Mouse (Mus musculus) spleen, postnatal 36 days (tissue): ENCODE data around the gene Gm10638.

Source experiments
- DNase-seq, 2 experiments: peaks; one replicate each; pipeline ENCODE4 v3.0.0; 2022; ENCODE audit warnings: low spot score in 2 of 2, mixed read lengths in 1 of 2

The Gm10638 gene

GRCm38 (mm10) chr8:86735446-86736111, 9.9 kb upstream of the Gm10638 start:
- no peak for DNase-seq

- DNase-seq = no peak
Measured at GRCm38 (mm10) chr8:86740899-86741298, 4.6 kb upstream of the Gm10638 start.

DNA sequence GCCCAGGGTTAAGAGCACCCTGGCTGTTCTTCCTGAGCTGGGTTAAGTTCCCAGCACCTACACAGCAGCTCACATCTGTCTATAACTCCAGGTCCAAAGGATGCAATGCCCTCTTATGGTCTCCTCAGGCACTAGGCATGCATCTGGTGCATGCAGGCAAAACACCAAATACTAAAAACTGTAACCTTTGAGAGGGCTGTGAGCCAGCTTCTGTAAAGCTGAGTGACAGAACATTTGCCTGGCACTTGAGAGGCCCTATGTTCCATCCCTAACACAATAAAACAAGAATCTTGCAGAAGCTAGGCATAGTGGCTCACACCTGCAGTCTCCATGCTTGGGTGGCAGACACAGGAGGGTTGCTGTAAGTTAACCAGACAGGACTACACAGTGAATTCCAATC, 3.9 kb upstream of the Gm10638 start:
- no peak for DNase-seq

DNA sequence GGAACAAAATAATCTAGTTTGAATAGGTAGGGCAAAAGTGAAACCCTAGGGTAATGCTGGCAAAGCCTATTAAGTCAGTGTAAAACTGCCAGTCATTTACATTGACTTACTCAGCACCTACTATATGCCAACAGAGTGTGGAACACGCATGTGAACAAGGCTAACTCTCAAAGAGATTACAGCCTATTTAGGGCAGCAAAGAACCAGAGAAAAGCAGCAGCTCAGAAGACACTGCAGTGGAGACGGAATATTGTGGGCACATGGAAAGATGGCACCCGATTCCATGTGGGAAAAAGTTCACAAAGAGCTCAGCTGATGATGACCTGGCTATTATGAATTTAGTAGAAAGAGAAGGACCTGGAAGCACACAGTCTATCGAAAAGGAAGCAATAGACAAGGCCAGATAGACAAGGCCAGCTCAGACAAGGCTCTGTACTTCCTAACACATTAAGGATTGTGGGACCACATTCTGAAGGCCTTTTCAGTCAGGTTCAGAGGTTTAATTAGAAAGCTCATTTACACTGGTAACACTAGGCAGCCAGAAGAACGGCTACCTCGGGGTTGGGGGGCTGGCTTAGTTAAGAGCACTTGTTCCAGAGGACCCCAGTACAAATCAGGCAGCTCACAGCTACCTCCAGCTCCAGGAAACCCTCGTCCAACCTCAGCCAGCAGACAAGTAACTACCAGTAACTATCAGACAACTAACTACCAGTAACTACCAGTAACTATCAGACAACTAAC, 2.7 kb upstream of the Gm10638 start:
- no peak for DNase-seq

- no peak for DNase-seq
Measured at GRCm38 (mm10) chr8:86744313-86745220, 932 bp upstream of the Gm10638 start.

DNA sequence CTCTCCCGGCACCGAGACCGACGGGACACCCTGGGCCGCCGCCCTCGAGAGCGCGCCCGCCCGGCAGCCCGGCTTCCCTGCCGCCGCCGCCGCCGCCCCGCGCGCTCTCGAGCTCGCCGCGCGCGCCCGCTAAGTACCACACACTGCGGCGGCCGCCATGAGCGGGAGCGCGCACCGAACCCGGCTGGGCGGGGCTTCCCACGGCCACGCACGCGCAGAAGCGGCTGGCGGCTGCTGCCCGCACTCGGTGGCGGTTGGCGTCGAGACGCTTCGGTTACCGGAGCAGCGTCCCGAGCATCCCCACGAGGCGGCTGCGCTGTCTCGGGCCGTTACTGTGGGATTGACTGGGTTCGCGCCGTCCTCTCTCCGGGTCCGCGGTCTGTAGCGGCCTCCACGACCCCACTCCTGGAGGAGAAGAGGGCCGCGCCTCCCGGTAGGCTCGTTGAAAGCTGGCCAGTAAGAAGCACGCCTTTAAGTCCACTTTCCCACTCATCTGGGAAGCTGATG, 489 bp downstream of the Gm10638 start:
- DNase-seq = peak; percentile 92

DNA sequence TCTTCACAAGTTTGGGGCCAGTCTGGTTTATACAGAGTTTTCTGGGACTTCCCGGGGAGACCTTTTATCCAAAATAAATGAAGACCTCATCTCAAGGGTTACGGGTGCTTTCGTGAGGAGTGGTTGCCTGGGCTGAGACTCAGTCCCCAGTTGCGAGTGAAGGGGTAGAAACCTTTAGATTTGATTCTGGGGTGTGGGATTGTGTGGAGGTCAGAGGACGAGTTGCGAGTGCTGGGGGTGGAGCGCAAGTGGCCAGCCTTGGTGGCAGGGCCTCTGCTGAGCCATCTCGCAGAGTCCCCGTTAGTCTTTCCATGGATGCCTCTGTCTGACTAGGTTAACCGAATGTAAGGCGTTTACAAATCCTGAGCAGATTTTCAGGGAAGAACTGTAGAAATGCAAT, 1.0 kb downstream of the Gm10638 start:
- no peak for DNase-seq

- no peak for DNase-seq
Measured at GRCm38 (mm10) chr8:86749842-86750241, 4.3 kb downstream of the Gm10638 start.

DNA sequence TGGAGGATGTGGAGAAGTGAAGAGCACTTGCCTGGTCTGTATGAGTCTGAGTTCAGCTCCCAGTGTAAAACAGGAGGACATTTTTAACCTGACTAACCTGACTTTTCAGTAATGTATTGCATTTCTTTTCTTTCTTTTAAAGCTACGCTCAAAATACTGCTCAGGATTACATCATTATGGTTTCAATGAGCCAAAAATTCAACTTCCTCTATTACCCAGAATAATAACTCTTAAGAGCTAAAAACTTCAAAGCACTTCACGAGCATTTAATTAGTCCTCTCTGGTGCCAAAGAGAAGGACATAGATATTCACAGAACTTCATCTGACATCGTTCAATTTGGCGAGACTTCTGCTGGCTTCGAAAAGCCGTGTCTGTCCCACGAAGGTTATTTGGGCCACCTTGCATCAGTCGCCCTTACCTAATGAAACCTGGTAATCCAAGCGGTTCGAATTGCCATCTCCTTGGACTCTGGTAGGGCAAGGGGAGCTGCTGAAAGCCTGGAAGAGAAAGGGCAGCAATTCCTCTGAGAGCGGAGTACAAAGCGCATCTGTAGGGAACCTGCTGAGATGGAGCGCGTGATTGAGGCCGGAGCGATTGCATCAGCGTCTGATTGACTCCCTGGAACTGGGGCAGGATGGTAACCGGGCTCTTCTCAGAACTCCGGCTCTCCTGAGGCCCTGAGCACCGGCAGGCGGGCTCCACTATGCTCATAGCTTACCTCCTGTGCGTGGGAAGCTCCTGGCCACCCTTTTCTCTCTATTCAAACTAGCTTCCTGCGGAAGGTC, 11.6 kb downstream of the Gm10638 start:
- DNase-seq = peak in 1 of 2 experiments; percentile 10

GRCm38 (mm10) chr8:86758651-86759050, 13.2 kb downstream of the Gm10638 start:
- no peak for DNase-seq

DNA sequence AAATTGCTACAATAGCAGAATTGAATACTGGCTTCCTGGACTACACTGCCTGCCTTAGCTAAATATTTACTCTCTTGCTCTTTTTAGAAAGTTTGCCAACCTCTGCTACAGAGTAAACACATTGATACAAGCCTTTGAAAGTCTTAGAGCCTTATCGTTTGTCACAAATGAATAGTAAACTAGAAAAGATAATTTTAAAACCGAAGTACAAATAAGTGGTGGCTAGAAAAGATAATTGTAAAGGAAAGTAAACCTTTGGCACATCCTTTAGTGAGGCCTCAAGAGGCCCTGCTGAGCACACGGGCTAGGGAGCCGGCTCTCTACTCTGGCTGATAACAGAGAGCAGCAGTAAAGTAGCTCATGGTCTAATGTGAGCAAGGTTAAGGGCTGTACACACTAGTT, 13.6 kb downstream of the Gm10638 start:
- no peak for DNase-seq

DNA sequence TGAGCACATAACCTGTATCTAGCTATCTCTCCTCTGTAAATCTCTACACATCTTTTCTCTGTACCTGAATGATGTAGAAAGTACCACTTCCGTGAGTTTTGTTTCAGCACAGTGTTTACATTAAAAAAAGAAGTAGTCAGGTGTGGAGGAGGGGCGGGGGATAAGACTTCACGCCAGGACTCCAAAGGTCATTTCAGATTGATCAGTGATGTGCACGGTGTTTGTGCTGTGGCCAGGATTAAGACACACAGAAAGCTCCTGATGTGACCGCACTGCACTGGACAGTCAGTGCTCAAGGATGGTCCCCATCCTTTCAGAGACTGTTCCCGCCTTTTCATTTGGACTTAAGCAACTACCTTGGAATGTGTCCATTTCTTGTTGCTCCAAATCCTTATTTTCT, 15.2 kb downstream of the Gm10638 start:
- no peak for DNase-seq

DNA sequence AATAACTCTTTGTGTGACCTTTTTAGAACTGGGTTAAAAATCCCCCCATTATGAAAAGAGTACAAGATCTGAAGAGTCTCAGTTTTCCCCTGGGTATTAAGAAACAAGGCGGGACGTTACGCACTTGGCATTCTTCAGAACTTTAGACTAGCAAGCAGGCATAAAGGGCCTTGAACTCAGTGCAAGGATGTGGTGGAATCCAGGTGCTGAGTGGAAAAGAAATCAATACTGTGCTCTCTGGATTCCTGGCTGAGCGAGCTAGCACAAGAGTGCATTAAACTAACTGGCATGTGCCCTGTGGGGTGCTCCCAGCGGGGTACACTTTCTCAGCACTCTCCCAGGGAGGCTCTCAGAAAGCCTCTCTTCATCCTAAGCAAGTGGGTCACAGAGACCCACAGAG, 17.3 kb downstream of the Gm10638 start:
- no peak for DNase-seq

DNA sequence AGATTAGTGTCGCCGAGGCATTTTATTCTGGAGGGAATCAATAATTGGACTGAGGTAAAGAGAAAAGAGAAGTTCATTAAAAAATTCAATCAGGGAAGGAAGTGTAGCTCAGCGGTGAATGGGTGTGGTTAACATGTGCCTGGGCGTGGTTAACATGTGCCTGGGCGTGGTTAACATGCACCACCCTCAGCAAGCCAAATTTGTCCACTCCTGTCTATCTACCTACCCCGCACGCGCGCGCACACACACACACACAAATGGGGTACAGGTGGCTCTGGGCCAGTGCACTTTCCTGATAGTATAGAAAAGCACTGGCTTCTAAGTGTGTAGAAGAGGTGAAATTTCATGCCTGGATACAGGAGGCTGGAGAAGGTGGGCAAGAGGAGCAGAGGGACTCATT, 19.7 kb downstream of the Gm10638 start:
- peak; percentile 21 to 37 for DNase-seq

DNA sequence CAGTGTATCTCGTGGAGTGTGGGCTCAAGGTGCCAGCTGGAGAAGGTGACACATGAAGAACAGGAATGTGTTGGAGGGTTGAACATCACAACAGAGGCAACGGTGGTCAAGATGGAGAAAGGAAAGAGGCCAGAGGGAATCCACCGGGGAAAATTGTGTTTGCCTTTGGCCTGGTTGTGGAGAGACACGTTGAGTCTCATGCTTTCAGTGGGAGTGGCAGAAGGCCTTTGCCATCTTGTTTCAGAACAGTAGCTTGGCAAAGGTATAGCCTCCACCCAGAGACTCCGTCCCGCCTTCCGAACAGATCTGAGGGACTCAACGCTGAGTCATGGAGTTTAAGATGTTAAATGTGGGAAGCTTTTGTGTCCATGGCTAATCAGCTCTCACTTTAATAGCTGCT, 20.2 kb downstream of the Gm10638 start:
- DNase-seq = no peak

- no peak for DNase-seq
Measured at GRCm38 (mm10) chr8:86766548-86767211, 21.2 kb downstream of the Gm10638 start.

- DNase-seq = no peak
Measured at GRCm38 (mm10) chr8:86768499-86768898, 23.0 kb downstream of the Gm10638 start.

GRCm38 (mm10) chr8:86769945-86770715, 24.6 kb downstream of the Gm10638 start:
- no peak for DNase-seq

GRCm38 (mm10) chr8:86779207-86779606, 33.7 kb downstream of the Gm10638 start:
- DNase-seq = no peak

- no peak for DNase-seq
Measured at GRCm38 (mm10) chr8:86781094-86781493, 35.6 kb downstream of the Gm10638 start.
